Mouse (Mus musculus) B cell, adult 62 days (primary cell): Measurements from ENCODE around the gene Rnf2. TPM values are rescaled to one million over a fixed set of nuclear protein-coding genes. Genes with fewer than 3 reads are reported as not detected.

ENCODE experiments used
- total RNA-seq: library from RNA; stranded (reverse); gene quantifications from 4 replicates; pipeline ENCODE4 v1.2.4, GENCODE M21; 2023

Gene Rnf2
- total RNA-seq, result 55.9 to 68.0 TPM (median 65.9 TPM) in 4 replicates

DNA sequence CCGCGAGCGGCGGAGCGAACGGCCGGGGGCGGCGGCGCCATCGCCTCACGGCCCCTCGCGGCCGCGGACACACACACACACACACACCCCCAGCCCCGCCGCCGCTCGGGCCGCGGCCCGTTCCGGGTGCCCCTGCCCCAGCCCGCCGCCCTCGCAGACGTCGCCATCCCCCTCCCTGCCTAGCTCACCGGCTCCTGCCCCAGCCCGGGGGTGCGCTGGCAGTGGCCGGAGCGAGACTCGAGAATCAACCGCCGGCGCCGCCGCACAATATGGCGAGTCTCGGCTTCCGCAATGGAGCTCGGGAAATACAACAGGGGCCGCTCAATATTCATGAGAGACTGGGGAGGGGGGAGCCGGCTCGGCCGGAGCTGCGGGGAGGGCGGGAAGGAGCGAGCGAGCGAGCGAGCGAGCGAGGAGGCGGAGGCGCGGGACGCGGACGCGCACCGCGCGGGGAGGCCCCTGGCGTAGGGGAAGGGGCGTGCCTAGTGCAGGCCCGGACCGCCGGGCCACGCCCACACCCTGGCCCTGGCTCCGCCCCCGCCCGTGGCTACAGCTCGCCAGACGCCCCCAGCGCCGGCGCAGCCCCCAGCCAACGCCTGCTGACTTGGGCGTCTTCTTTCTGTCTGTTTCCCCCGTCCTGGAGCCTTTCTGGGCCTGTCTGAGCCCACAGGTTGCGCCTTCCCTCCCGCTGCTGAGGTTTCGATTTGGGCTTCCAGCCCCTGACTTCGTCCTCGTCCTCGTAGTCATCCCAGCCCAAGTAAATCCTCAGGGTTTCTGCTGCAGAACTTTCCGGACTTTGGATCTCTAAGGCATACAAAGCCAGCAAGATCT lies at the start of gene Rnf2:
Gene Rnf2, minus strand, starts transcription at position 425 of the 831 bp plus-strand sequence.

DNA sequence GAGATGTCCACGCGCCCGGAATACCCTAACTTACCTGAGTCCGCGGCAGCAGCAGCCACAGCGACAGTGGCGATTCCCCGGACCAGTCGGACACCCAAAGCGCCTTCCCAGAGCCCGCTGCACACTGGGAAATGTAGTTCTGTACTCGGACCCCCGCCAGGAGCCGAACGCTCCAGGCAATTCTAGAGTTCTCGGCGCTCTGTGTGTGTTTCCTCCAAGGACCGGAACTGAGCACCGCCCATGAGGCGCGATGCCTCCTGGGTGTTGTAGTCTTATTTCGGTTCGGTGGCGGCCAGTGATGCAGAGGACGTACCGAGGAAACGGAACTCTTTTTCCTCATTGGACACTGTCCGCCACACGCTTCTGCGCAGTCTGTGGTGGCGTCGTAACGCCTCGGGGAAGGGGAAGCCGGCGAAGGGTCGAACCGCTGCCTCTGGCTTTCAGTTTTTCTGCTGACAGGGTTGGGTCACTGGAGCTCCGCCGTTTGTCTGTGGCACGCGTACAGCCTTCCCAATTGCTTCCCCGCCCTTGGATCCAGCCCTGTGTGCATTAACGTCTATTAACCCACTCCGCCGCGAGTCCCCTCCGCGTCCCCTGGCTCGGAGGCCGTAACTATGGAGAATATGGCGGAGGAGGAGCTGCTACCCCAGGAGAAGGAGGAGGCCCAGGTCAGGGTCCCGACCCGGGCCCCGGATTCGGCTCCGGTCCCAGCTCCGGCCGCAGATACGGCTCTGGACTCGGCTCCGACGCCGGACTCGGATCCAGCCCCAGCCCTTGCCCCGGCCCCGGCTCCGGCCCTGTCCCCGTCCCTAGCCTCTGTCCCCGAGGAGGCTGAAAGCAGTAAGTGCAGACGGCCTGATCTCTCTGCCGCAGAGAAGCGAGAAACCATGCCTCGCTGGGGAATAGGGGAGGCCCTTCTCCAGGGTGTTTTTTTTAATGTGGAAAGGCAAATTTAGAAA lies 72.2 kb downstream of the Rnf2 start, which contains the start of the genes Swt1 and Trmt1l:
Gene Swt1, minus strand, starts transcription at position 193 of the 959 bp plus-strand sequence.
Gene Trmt1l, plus strand, starts transcription at position 280 of the 959 bp plus-strand sequence.

Other genes with a start within 250 kb of the Rnf2 start
- gene Ivns1abp, start 156.5 kb downstream of the Rnf2 start, total RNA-seq, result 321 to 352 TPM (median 336 TPM) in 4 replicates
- gene Swt1, start 72.5 kb downstream of the Rnf2 start, total RNA-seq, result 35.5 to 45.4 TPM (median 40.3 TPM) in 4 replicates
- 40.1 to 44.0 TPM (median 41.5 TPM) in 4 replicates for gene Trmt1l, start 72.4 kb downstream of the Rnf2 start, total RNA-seq
- 1.4 to 3.1 TPM (median 2.5 TPM) in 4 replicates for gene Fam129a, start 70.2 kb upstream of the Rnf2 start, total RNA-seq